Mouse (Mus musculus) lung, postnatal 0 days (tissue): ENCODE results near the gene Tmem14a.
"Not testable (repeated sequence)": the region's sequence is repeated elsewhere in the genome, so short reads cannot be mapped to it uniquely, and the experiment has no call there.

Experiments
- CTCF ChIP-seq: IDR thresholded peaks from 2 replicates; pipeline ENCODE4 v1.5.1; 2016; ENCODE audit warnings: antibody characterized with exemption, mild to moderate bottlenecking
- EP300 ChIP-seq: IDR thresholded peaks from 2 replicates; pipeline ENCODE4 v1.6.1; 2016; ENCODE audit warnings: antibody characterized with exemption, mild to moderate bottlenecking, control low read depth

DNA sequence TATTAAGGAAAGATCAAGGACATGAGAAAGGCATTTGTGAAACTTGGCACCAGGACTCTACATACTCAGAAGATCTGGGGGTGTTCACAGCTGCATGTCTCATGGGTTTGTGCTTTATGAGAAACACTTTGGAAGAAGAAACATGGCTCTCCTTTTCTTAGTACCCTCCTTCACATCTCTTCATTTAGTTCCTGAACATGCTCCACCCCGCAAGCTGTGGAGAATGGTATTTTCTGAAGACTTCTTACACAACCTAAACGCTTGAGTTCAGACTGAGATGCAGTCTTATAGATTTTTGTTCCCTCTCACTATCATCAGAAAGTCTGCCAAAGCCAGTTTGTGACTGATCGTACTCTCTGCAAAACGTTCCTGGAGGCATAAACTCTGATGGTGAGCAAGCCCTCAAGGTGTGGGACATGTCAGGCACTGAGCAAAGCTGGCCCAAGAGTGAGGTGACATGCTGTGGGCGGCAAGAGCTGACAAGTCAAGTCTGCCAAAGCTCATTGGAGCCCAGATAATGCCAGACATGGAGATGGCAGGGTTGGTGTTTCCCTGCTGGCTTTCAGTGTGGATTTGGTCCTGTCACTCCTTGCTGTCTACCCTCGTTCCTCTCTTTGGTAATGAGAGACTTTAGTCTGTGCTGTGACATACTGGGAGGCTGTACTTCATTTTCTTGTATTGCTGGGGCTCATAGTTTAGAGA lies 4.2 kb upstream of the Tmem14a start:
- TF ChIP-seq CTCF, EP300: not testable (repeated sequence)
